18 mouse cellular contexts compared by ENCODE assay signal in the genomic region with DNA sequence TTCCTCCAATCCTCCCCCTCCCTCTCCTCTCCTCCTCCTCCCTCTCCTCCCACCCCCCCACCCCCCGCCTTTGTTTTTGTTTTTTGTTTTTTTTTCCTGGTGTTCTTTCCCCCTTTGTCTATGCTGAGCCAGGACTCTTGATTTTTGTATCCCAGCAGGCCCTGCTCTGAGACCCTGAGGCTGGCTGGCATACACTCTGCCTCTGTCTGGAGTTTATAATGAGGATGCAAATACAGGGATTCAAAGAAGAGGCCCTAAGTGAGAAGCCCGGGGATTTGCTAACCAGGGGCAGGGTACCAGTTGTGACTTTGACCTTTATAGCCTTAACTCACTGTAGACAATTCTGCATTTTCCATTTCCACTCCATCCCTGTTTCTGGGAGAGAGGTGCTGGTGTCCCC.
A peak's percentile ranks its signal among the peaks of the same experiment; 100 is the strongest.
DNase-seq lines count a peak whose midpoint lies in the region; ATAC-seq lines count a peak whose summit lies in the region.
"Had no signal": no experiment of that assay in that cellular context is flagged by ENCODE, and none has a peak within 500 bp of the region (broad histone marks: within the 10 kb centered on the region; RNA-seq: fewer than 3 reads in every experiment).

No protein-coding gene starts in this region.

- H3K4me2 ChIP-seq in forebrain, embryonic 16.5 days (ENCODE audit: low read length), result no peak overlapping the region
- no peak overlapping the region for H3K4me2 ChIP-seq in forebrain, embryonic 12.5 days
- H3K4me2 ChIP-seq in hindbrain, embryonic 14.5 days (replicated peaks), result peak overlapping the region; percentile 53
- peak overlapping the region; percentile 69 for H3K4me2 ChIP-seq in neural tube, embryonic 13.5 days
- H3K4me2 ChIP-seq in kidney, embryonic 16.5 days (replicated peaks; ENCODE audit: low read depth, low read length), result no peak overlapping the region
- H3K4me2 ChIP-seq: heart, embryonic 15.5 days; liver, embryonic 11.5 days had no signal

- peaks cover 24% of the 10 kb centered on the region for H3K4me1 ChIP-seq in forebrain, embryonic 16.5 days (replicated peaks; ENCODE audit: control insufficient read depth, insufficient read depth, low read length)
- peaks cover 40% of the 10 kb centered on the region for H3K4me1 ChIP-seq in forebrain, embryonic 12.5 days
- H3K4me1 ChIP-seq in hindbrain, embryonic 10.5 days (replicated peaks), result peaks cover 51% of the 10 kb centered on the region
- peaks cover 41% of the 10 kb centered on the region for H3K4me1 ChIP-seq in hindbrain, embryonic 14.5 days (replicated peaks; ENCODE audit: control insufficient read depth, insufficient read depth, low read length)
- peaks cover 94% of the 10 kb centered on the region for H3K4me1 ChIP-seq in neural tube, embryonic 13.5 days (replicated peaks)
- H3K4me1 ChIP-seq in kidney, embryonic 16.5 days (ENCODE audit: insufficient read depth, low read length), result peaks cover 28% of the 10 kb centered on the region

- no peaks in the 10 kb centered on the region for H3K36me3 ChIP-seq in forebrain, embryonic 16.5 days (ENCODE audit: control insufficient read depth, insufficient read depth)
- H3K36me3 ChIP-seq in forebrain, embryonic 12.5 days (replicated peaks), result no peaks in the 10 kb centered on the region
- H3K36me3 ChIP-seq in hindbrain, embryonic 10.5 days, result no peaks in the 10 kb centered on the region
- H3K36me3 ChIP-seq in hindbrain, embryonic 14.5 days (replicated peaks; ENCODE audit: control insufficient read depth, insufficient read depth), result no peaks in the 10 kb centered on the region
- H3K36me3 ChIP-seq in neural tube, embryonic 13.5 days, result no peaks in the 10 kb centered on the region
- H3K36me3 ChIP-seq in kidney, embryonic 16.5 days (ENCODE audit: insufficient read depth, low read length), result no peaks in the 10 kb centered on the region
- H3K36me3 ChIP-seq: heart, embryonic 15.5 days had no signal

- intact Hi-C loops in left cerebral cortex, postnatal 36 days (cut with DNase I), result no loop called here

- H3K27me3 ChIP-seq in forebrain, embryonic 16.5 days (replicated peaks; ENCODE audit: control insufficient read depth, insufficient read depth, low read length), result peaks cover 34% of the 10 kb centered on the region
- H3K27me3 ChIP-seq in forebrain, embryonic 12.5 days, result peaks cover 81% of the 10 kb centered on the region
- H3K27me3 ChIP-seq in hindbrain, embryonic 10.5 days (ENCODE audit: insufficient read depth, poor library complexity, severe bottlenecking), result peaks cover 96% of the 10 kb centered on the region
- peaks cover 12% of the 10 kb centered on the region for H3K27me3 ChIP-seq in hindbrain, embryonic 14.5 days (ENCODE audit: control insufficient read depth, insufficient read depth, low read length)
- H3K27me3 ChIP-seq in neural tube, embryonic 13.5 days, result no peaks in the 10 kb centered on the region
- peaks cover 5% of the 10 kb centered on the region; the same call in 1 of the 2 replicates for H3K27me3 ChIP-seq in kidney, embryonic 16.5 days (ENCODE audit: insufficient read depth, low read length)

- H3K4me3 ChIP-seq in forebrain, embryonic 16.5 days (replicated peaks; ENCODE audit: low read length), result no peak overlapping the region
- H3K4me3 ChIP-seq in forebrain, embryonic 12.5 days (replicated peaks), result no peak overlapping the region
- no peak overlapping the region for H3K4me3 ChIP-seq in hindbrain, embryonic 10.5 days
- H3K4me3 ChIP-seq in hindbrain, embryonic 14.5 days (replicated peaks; ENCODE audit: low read length), result peak overlapping the region; percentile 43; the same call in 1 of the 2 replicates
- peak overlapping the region; percentile 56; the same call in 1 of the 2 replicates for H3K4me3 ChIP-seq in neural tube, embryonic 13.5 days
- no peak overlapping the region for H3K4me3 ChIP-seq in kidney, embryonic 16.5 days (ENCODE audit: low read length)
- H3K4me3 ChIP-seq: heart, embryonic 15.5 days; megakaryocyte, embryonic 14.5 days had no signal

- DNase-seq in hindbrain, embryonic 10.5 days (ENCODE audit: low spot score), result no peak
- no peak for DNase-seq in hindbrain, embryonic 14.5 days (ENCODE audit: low spot score)
- no peak for DNase-seq in left cerebral cortex, postnatal 36 days (ENCODE audit: low spot score in 2 of 2)
- DNase-seq: adrenal gland, postnatal 36 days; B cell, adult 2 months; cerebellum, adult 2 months; gastrocnemius, postnatal 36 days; heart, postnatal 4 days; lung, adult 2 months; thymus, adult 18-20 months had no signal

- no peaks in the 10 kb centered on the region for H3K9me3 ChIP-seq in forebrain, embryonic 16.5 days (ENCODE audit: control insufficient read depth, low read length)
- no peaks in the 10 kb centered on the region for H3K9me3 ChIP-seq in forebrain, embryonic 12.5 days
- H3K9me3 ChIP-seq in hindbrain, embryonic 10.5 days, result no peaks in the 10 kb centered on the region
- no peaks in the 10 kb centered on the region for H3K9me3 ChIP-seq in hindbrain, embryonic 14.5 days (ENCODE audit: control insufficient read depth, low read length)
- H3K9me3 ChIP-seq in neural tube, embryonic 13.5 days, result no peaks in the 10 kb centered on the region
- H3K9me3 ChIP-seq in kidney, embryonic 16.5 days (ENCODE audit: low read length), result no peaks in the 10 kb centered on the region
- H3K9me3 ChIP-seq: heart, embryonic 15.5 days; megakaryocyte, embryonic 14.5 days had no signal

- H3K27ac ChIP-seq in forebrain, embryonic 16.5 days (ENCODE audit: low read length), result no peak overlapping the region
- no peak overlapping the region for H3K27ac ChIP-seq in forebrain, embryonic 12.5 days
- peak overlapping the region; percentile 66 for H3K27ac ChIP-seq in hindbrain, embryonic 10.5 days
- peak overlapping the region; percentile 90 for H3K27ac ChIP-seq in hindbrain, embryonic 14.5 days
- peak overlapping the region; percentile 83 for H3K27ac ChIP-seq in neural tube, embryonic 13.5 days (replicated peaks)
- no peak overlapping the region for H3K27ac ChIP-seq in kidney, embryonic 16.5 days (ENCODE audit: low read length)
- H3K27ac ChIP-seq: heart, embryonic 15.5 days had no signal

- peak; percentile 56; the same call in 1 of the 2 replicates for ATAC-seq in forebrain, embryonic 16.5 days
- no peak for ATAC-seq in forebrain, embryonic 12.5 days (ENCODE audit: low FRiP score)
- ATAC-seq in hindbrain, embryonic 14.5 days (ENCODE audit: low FRiP score), result no peak
- ATAC-seq in neural tube, embryonic 13.5 days (ENCODE audit: low read depth), result no peak
- no peak for ATAC-seq in kidney, embryonic 16.5 days (ENCODE audit: low FRiP score, low TSS enrichment)
- ATAC-seq: intestine, embryonic 16.5 days had no signal

- 6% methylated on average over 2 of the region's 2 CpGs for WGBS in forebrain, embryonic 16.5 days
- WGBS in forebrain, embryonic 12.5 days, result 0% methylated on average over 2 of the region's 2 CpGs
- 0% methylated on average over 2 of the region's 2 CpGs for WGBS in hindbrain, embryonic 10.5 days
- WGBS in hindbrain, embryonic 14.5 days, result 0% methylated on average over 1 of the region's 2 CpGs
- 2% methylated on average over 2 of the region's 2 CpGs for WGBS in neural tube, embryonic 13.5 days
- 18% methylated on average over 2 of the region's 2 CpGs for WGBS in kidney, embryonic 16.5 days

- no peak overlapping the region for H3K9ac ChIP-seq in forebrain, embryonic 16.5 days (replicated peaks; ENCODE audit: low read depth, low read length)
- H3K9ac ChIP-seq in forebrain, embryonic 12.5 days, result no peak overlapping the region
- peak overlapping the region; percentile 72 for H3K9ac ChIP-seq in hindbrain, embryonic 14.5 days
- peak overlapping the region; percentile 85 for H3K9ac ChIP-seq in neural tube, embryonic 13.5 days
- no peak overlapping the region for H3K9ac ChIP-seq in kidney, embryonic 16.5 days (replicated peaks; ENCODE audit: low read length)
- H3K9ac ChIP-seq: heart, embryonic 15.5 days had no signal

Comparison
In these comparisons a context has a peak if more than half of its experiments do, and no peak if none do; other contexts are left out.
1. H3K4me3 ChIP-seq: peak in hindbrain, embryonic 14.5 days (single experiment) and neural tube, embryonic 13.5 days (single experiment); none in forebrain, embryonic 16.5 days (single experiment), forebrain, embryonic 12.5 days (single experiment), hindbrain, embryonic 10.5 days (single experiment) and kidney, embryonic 16.5 days (single experiment).
2. H3K27ac ChIP-seq: peak in hindbrain, embryonic 10.5 days (single experiment), hindbrain, embryonic 14.5 days (single experiment) and neural tube, embryonic 13.5 days (single experiment); none in forebrain, embryonic 16.5 days (single experiment), forebrain, embryonic 12.5 days (single experiment) and kidney, embryonic 16.5 days (single experiment).
3. H3K4me2 ChIP-seq: peak in hindbrain, embryonic 14.5 days (single experiment) and neural tube, embryonic 13.5 days (single experiment); none in forebrain, embryonic 16.5 days (single experiment), forebrain, embryonic 12.5 days (single experiment) and kidney, embryonic 16.5 days (single experiment).
4. H3K9ac ChIP-seq: peak in hindbrain, embryonic 14.5 days (single experiment) and neural tube, embryonic 13.5 days (single experiment); none in forebrain, embryonic 16.5 days (single experiment), forebrain, embryonic 12.5 days (single experiment) and kidney, embryonic 16.5 days (single experiment).